8 mouse cellular contexts compared by ENCODE assay signal in the genomic region with DNA sequence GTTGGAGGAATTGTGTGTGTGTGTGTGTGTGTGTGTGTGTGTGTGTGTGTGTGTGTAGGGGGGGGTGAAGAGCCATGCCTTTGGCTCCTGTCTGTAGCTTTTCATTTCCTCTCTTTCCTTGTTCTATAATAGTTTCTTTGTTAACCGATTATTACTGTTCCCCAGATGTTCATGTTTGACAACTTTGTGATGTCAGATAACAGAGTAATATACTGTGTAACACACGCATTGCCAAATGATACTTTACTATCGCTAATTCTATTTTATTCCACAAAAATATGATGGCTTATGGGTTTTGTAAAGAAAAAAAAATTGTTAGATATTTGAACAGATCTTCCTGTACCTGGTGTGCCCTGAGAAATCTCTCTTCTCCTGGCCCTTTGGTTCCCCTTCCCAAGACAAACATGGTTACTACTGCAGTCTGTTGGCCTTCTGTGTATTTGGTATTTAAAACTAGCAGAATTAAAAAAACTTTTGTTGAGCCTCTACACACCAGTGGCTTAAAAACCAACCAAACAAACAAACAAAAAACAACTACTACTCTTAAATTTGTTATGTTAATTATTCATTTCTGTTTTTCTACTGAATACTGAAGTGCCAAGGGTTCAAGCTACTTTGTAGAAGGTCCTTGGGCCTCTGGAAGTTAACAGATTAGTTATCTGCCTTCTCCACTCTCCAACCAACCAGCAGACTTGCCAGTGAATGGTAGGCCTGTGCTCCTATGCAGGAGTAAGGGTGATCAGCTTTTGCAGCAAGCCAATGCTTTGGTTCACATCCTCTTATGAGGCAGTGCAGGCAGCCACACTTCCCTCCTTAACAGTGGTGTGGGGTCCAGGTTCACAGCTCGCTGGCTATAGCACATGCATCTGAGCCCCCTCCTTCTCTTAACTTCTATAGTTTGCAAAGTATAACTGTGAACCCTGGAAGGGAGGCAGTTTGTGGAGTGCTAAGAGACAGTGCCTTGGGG. TPM values are rescaled to one million over a fixed set of nuclear protein-coding genes. Genes with fewer than 3 reads are reported as not detected.
DNase-seq lines count a peak whose midpoint lies in the region; ATAC-seq and TF ChIP-seq lines count a peak whose summit lies in the region.
"Had no signal": no experiment of that assay in that cellular context is flagged by ENCODE, and none has a peak within 500 bp of the region (broad histone marks: within the 10 kb centered on the region; RNA-seq: fewer than 3 reads in every experiment).

No protein-coding gene starts in this region.

- 0 out of 2 replicates have a peak, but pooled peaks cover 7% of the 10 kb centered on the region for H3K27me3 ChIP-seq in lung, postnatal 0 days (replicated peaks; ENCODE audit: insufficient read depth, low read length)
- H3K27me3 ChIP-seq in erythroblast, embryonic 14.5 days (ENCODE audit: control insufficient read depth), result peaks cover 8% of the 10 kb centered on the region
- no peaks in the 10 kb centered on the region for H3K27me3 ChIP-seq in liver, embryonic 16.5 days (ENCODE audit: control insufficient read depth, insufficient read depth, low read depth, low read length)
- H3K27me3 ChIP-seq in stomach, embryonic 16.5 days (ENCODE audit: control insufficient read depth, insufficient read depth, low read length), result peaks cover 5% of the 10 kb centered on the region; the same call in 1 of the 2 replicates

- 47% methylated on average over 4 of the region's 4 CpGs for WGBS in lung, postnatal 0 days
- 16% methylated on average over 4 of the region's 4 CpGs for WGBS in liver, embryonic 16.5 days (ENCODE audit: insufficient replicate concordance)
- 51% methylated on average over 4 of the region's 4 CpGs for WGBS in stomach, embryonic 16.5 days

- DNase-seq in lung, postnatal 0 days (ENCODE audit: low spot score), result no peak
- no peak for DNase-seq in lung, postnatal 10 days
- DNase-seq in gastrocnemius, adult 18-20 months (ENCODE audit: low spot score), result no peak
- DNase-seq in layer of hippocampus, postnatal 14 days (ENCODE audit: low spot score in 2 of 2), result no peak
- DNase-seq: gastrocnemius, postnatal 14 days had no signal

- TF ChIP-seq EP300 in lung, postnatal 0 days (IDR thresholded peaks at IDR 0.05), result no peak

- peak overlapping the region; percentile 56; the same call in 1 of the 2 replicates for H3K4me3 ChIP-seq in lung, postnatal 0 days (ENCODE audit: low read depth, low read length)
- H3K4me3 ChIP-seq in erythroblast, embryonic 14.5 days (replicated peaks), result peak overlapping the region; percentile 76
- peak overlapping the region; percentile 80 for H3K4me3 ChIP-seq in liver, embryonic 16.5 days (ENCODE audit: low read depth, low read length)
- H3K4me3 ChIP-seq in stomach, embryonic 16.5 days (replicated peaks; ENCODE audit: low read length), result peak overlapping the region; percentile 62; the same call in 1 of the 2 replicates

- no peak overlapping the region for H3K9ac ChIP-seq in lung, postnatal 0 days (replicated peaks; ENCODE audit: low read depth)
- peak overlapping the region; percentile 93 for H3K9ac ChIP-seq in liver, embryonic 16.5 days (ENCODE audit: low read depth, low read length)
- no peak overlapping the region; the same call in 1 of the 2 replicates for H3K9ac ChIP-seq in stomach, embryonic 16.5 days (ENCODE audit: low read length)

- H3K36me3 ChIP-seq in lung, postnatal 0 days (ENCODE audit: insufficient read depth, low read length), result no peaks in the 10 kb centered on the region
- peaks cover 42% of the 10 kb centered on the region for H3K36me3 ChIP-seq in erythroblast, embryonic 14.5 days (ENCODE audit: control insufficient read depth)
- H3K36me3 ChIP-seq in liver, embryonic 16.5 days (ENCODE audit: control insufficient read depth, insufficient read depth), result peaks cover 13% of the 10 kb centered on the region
- no peaks in the 10 kb centered on the region for H3K36me3 ChIP-seq in stomach, embryonic 16.5 days (ENCODE audit: control insufficient read depth, insufficient read depth, low read length)

- H3K27ac ChIP-seq in lung, postnatal 0 days (ENCODE audit: low read length), result no peak overlapping the region
- H3K27ac ChIP-seq in liver, embryonic 16.5 days (ENCODE audit: low read length), result peak overlapping the region; percentile 92
- peak overlapping the region; percentile 40; the same call in 1 of the 2 replicates for H3K27ac ChIP-seq in stomach, embryonic 16.5 days (ENCODE audit: low read length)

- H3K4me2 ChIP-seq in lung, postnatal 0 days (replicated peaks; ENCODE audit: low read depth, low read length), result 0 out of 2 replicates have a peak overlapping the region, but pooled peaks have one; percentile 96
- H3K4me2 ChIP-seq in liver, embryonic 16.5 days (ENCODE audit: low read depth, low read length), result peak overlapping the region; percentile 91
- peak overlapping the region; percentile 100 for H3K4me2 ChIP-seq in stomach, embryonic 16.5 days (ENCODE audit: low read depth, low read length)

- no peaks in the 10 kb centered on the region for H3K9me3 ChIP-seq in lung, postnatal 0 days (ENCODE audit: low read length)
- H3K9me3 ChIP-seq in erythroblast, embryonic 14.5 days (ENCODE audit: control insufficient read depth, low read length), result peaks cover 12% of the 10 kb centered on the region
- H3K9me3 ChIP-seq in liver, embryonic 16.5 days (replicated peaks; ENCODE audit: control insufficient read depth, low read length), result no peaks in the 10 kb centered on the region; the same call in 1 of the 2 replicates
- no peaks in the 10 kb centered on the region for H3K9me3 ChIP-seq in stomach, embryonic 16.5 days (replicated peaks; ENCODE audit: control insufficient read depth, low read length)

- no peak for ATAC-seq in lung, postnatal 0 days
- ATAC-seq in liver, embryonic 16.5 days (ENCODE audit: low read depth), result peak; percentile 88
- ATAC-seq in stomach, embryonic 16.5 days (ENCODE audit: insufficient read depth, low FRiP score), result no peak

- H3K4me1 ChIP-seq in lung, postnatal 0 days (ENCODE audit: insufficient read depth, low read depth, low read length), result no peaks in the 10 kb centered on the region
- peaks cover 51% of the 10 kb centered on the region for H3K4me1 ChIP-seq in erythroblast, embryonic 14.5 days (ENCODE audit: control insufficient read depth)
- peaks cover 17% of the 10 kb centered on the region for H3K4me1 ChIP-seq in liver, embryonic 16.5 days (ENCODE audit: control insufficient read depth, low read depth, low read length)
- H3K4me1 ChIP-seq in stomach, embryonic 16.5 days (ENCODE audit: control insufficient read depth, insufficient read depth, low read length), result peaks cover 9% of the 10 kb centered on the region

- no peak for TF ChIP-seq CTCF in lung, postnatal 0 days (IDR thresholded peaks at IDR 0.05)

RNA-seq across cellular contexts. Expression of gene Tifa, which starts 2.3 kb away (rescaled TPM):
- 6.3 and 7.1 TPM in 2 replicates for polyA plus RNA-seq in lung, postnatal 0 days (2015; fragmentation: Nextera tagmentation; extraction: Ambion mirVana)
- polyA plus RNA-seq in erythroblast, embryonic 14.5 days (2012), result 7.4 and 7.6 TPM in 2 replicates
- polyA plus RNA-seq in liver, embryonic 16.5 days (2015; fragmentation: Nextera tagmentation; extraction: Ambion mirVana), result 14.6 and 16.5 TPM in 2 replicates
- polyA plus RNA-seq in stomach, embryonic 16.5 days (2015; fragmentation: Nextera tagmentation; extraction: Ambion mirVana), result 7.3 and 7.4 TPM in 2 replicates
- total RNA-seq in gastrocnemius, adult 18-20 months (2021), result 1 to 10 TPM; 1.1 to 2.9 TPM
- total RNA-seq in layer of hippocampus, postnatal 14 days (2021), result 1 to 10 TPM; 4.2 to 5.0 TPM

RNA-seq across cellular contexts. Expression of gene Alpk1, which starts 11.6 kb away (rescaled TPM):
- 0.76 and 0.82 TPM in 2 replicates for polyA plus RNA-seq in lung, postnatal 0 days (2015; fragmentation: Nextera tagmentation; extraction: Ambion mirVana)
- polyA plus RNA-seq in erythroblast, embryonic 14.5 days (2012), result not detected in 2 replicates
- 0.56 and 0.63 TPM in 2 replicates for polyA plus RNA-seq in liver, embryonic 16.5 days (2015; fragmentation: Nextera tagmentation; extraction: Ambion mirVana)
- polyA plus RNA-seq in stomach, embryonic 16.5 days (2015; fragmentation: Nextera tagmentation; extraction: Ambion mirVana), result 2.8 and 4.3 TPM in 2 replicates
- total RNA-seq in gastrocnemius, adult 18-20 months (2021), result 1 to 10 TPM; 1.9 to 2.1 TPM
- 10 to 100 TPM; 11.4 to 13.3 TPM for total RNA-seq in layer of hippocampus, postnatal 14 days (2021)

RNA-seq across cellular contexts. Expression of gene Ap1ar, which starts 45.4 kb away (rescaled TPM):
- 24.7 and 25.7 TPM in 2 replicates for polyA plus RNA-seq in lung, postnatal 0 days (2015; fragmentation: Nextera tagmentation; extraction: Ambion mirVana)
- 1.6 and 3.8 TPM in 2 replicates for polyA plus RNA-seq in erythroblast, embryonic 14.5 days (2012)
- 13.1 and 15.4 TPM in 2 replicates for polyA plus RNA-seq in liver, embryonic 16.5 days (2015; fragmentation: Nextera tagmentation; extraction: Ambion mirVana)
- 42.2 and 43.3 TPM in 2 replicates for polyA plus RNA-seq in stomach, embryonic 16.5 days (2015; fragmentation: Nextera tagmentation; extraction: Ambion mirVana)
- 10 to 100 TPM; 28.7 to 30.0 TPM for total RNA-seq in gastrocnemius, adult 18-20 months (2021)
- 10 to 100 TPM; 67.6 to 68.7 TPM for total RNA-seq in layer of hippocampus, postnatal 14 days (2021)
